Comparison of ENCODE assay signal across 8 mouse cellular contexts in genomic region chr13:103978286-103978866, GRCm38 (mm10). TPM values are rescaled to one million over a fixed set of nuclear protein-coding genes. Genes with fewer than 3 reads are reported as not detected.
DNase-seq lines count a peak whose midpoint lies in the region; ATAC-seq and TF ChIP-seq lines count a peak whose summit lies in the region.

No protein-coding gene starts in this region.

- H3K4me2 ChIP-seq in heart, embryonic 12.5 days = no peak overlapping the region
- no peak overlapping the region for H3K4me2 ChIP-seq in limb, embryonic 13.5 days (replicated peaks)

- peak overlapping the region; percentile 88 for H3K27ac ChIP-seq in heart, embryonic 12.5 days (ENCODE audit: poor library complexity, severe bottlenecking)
- H3K27ac ChIP-seq in limb, embryonic 13.5 days = peak overlapping the region; percentile 53
- no peak overlapping the region for H3K27ac ChIP-seq in left cerebral cortex, adult 2 months

- peak; percentile 77 for DNase-seq in 3134 (ENCODE audit: extremely low read depth, insufficient read length, low spot score)
- DNase-seq in adrenal gland, postnatal 14 days = peak; percentile 67
- DNase-seq in right cerebral cortex, adult 18-20 months = no peak
- DNase-seq in thymus, postnatal 4 days = no peak
- DNase-seq in cerebellum, adult 8-10 months = no peak
- DNase-seq in left cerebral cortex, adult 2 months (ENCODE audit: extremely low spot score in 1 of 2, low spot score in 2 of 2) = no peak

- H3K9ac ChIP-seq in heart, embryonic 12.5 days = no peak overlapping the region
- no peak overlapping the region for H3K9ac ChIP-seq in limb, embryonic 13.5 days

- ATAC-seq in heart, embryonic 12.5 days (ENCODE audit: insufficient number of reproducible peaks, low FRiP score) = peak; percentile 67
- peak; percentile 62; the same call in 1 of the 2 replicates for ATAC-seq in limb, embryonic 13.5 days (ENCODE audit: low FRiP score, low read depth)

- no peaks in the 10 kb centered on the region for H3K27me3 ChIP-seq in heart, embryonic 12.5 days (replicated peaks)
- no peaks in the 10 kb centered on the region for H3K27me3 ChIP-seq in limb, embryonic 13.5 days

- peaks cover 8% of the 10 kb centered on the region; the same call in 1 of the 2 replicates for H3K9me3 ChIP-seq in heart, embryonic 12.5 days (replicated peaks)
- H3K9me3 ChIP-seq in limb, embryonic 13.5 days = no peaks in the 10 kb centered on the region

- no peak overlapping the region for H3K4me3 ChIP-seq in heart, embryonic 12.5 days
- H3K4me3 ChIP-seq in limb, embryonic 13.5 days = no peak overlapping the region
- H3K4me3 ChIP-seq in left cerebral cortex, adult 2 months = no peak overlapping the region

- intact Hi-C loops in left cerebral cortex, adult 2 months (cut with DNase I) = no loop called here

- H3K4me1 ChIP-seq in heart, embryonic 12.5 days (replicated peaks) = peaks cover 23% of the 10 kb centered on the region
- peaks cover 14% of the 10 kb centered on the region for H3K4me1 ChIP-seq in limb, embryonic 13.5 days

- no peaks in the 10 kb centered on the region for H3K36me3 ChIP-seq in heart, embryonic 12.5 days
- H3K36me3 ChIP-seq in limb, embryonic 13.5 days = no peaks in the 10 kb centered on the region

- no peak for TF ChIP-seq CTCF in left cerebral cortex, adult 2 months (IDR thresholded peaks at IDR 0.05)

- 17% methylated on average over 5 of the region's 5 CpGs for WGBS in heart, embryonic 12.5 days
- 35% methylated on average over 5 of the region's 5 CpGs for WGBS in limb, embryonic 13.5 days

RNA-seq across cellular contexts. Expression of gene Erbin, which starts 58.1 kb away (rescaled TPM):
- total RNA-seq in adrenal gland, postnatal 14 days (2021) = 83.6 and 87.6 TPM in 2 replicates
- 18.3 and 21.4 TPM in 2 replicates for polyA plus RNA-seq in heart, embryonic 12.5 days (2016; fragmentation: Nextera tagmentation; extraction: Ambion mirVana)
- polyA plus RNA-seq in limb, embryonic 13.5 days (2015; fragmentation: Nextera tagmentation; extraction: Ambion mirVana) = 21.8 TPM in 2 replicates
- 10 to 100 TPM; 37.5 to 39.2 TPM for total RNA-seq in left cerebral cortex, adult 2 months (2021)

Comparison
In these comparisons a context has a peak if more than half of its experiments do, and no peak if none do; other contexts are left out.
1. DNase-seq: peak in 3134 (single experiment) and adrenal gland, postnatal 14 days (single experiment); none in right cerebral cortex, adult 18-20 months (single experiment), thymus, postnatal 4 days (single experiment), cerebellum, adult 8-10 months (single experiment) and left cerebral cortex, adult 2 months (0 of 2).